In the genomic region with DNA sequence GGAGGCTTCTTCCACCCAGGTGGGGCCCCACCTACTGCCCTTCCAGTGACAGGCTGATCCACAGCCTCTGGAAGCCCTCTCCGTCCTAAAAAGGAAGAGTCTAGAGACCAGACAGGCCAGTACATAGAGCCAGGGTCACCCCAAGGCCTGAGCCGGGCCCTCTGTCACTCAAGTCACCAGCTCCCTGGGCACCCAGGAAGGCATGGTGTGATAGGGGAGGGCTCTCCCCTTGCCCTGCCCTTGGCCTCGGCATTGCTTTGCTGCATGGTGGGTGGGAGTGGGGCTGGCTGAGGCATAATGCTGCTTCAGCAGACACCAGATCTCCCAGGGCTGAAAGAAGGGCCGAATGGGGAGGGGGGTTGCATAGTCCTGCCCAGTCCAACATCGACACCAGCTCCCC, we compare ENCODE assay signal across 11 mouse cellular contexts. TPM values are rescaled to one million over a fixed set of nuclear protein-coding genes. Genes with fewer than 3 reads are reported as not detected.
DNase-seq lines count a peak whose midpoint lies in the region; ATAC-seq lines count a peak whose summit lies in the region.
"Had no signal": no experiment of that assay in that cellular context is flagged by ENCODE, and none has a peak within 500 bp of the region (broad histone marks: within the 10 kb centered on the region; RNA-seq: fewer than 3 reads in every experiment).

No protein-coding gene starts in this region.

- H3K27me3 ChIP-seq in heart, embryonic 16.5 days (ENCODE audit: control insufficient read depth, insufficient read depth, low read length): no peaks in the 10 kb centered on the region
- no peaks in the 10 kb centered on the region for H3K27me3 ChIP-seq in liver, embryonic 11.5 days (replicated peaks; ENCODE audit: control insufficient read depth, insufficient read depth, low read length)
- H3K27me3 ChIP-seq: forebrain, embryonic 15.5 days had no signal

- peak; percentile 10 for DNase-seq in cerebellum, adult 11-12 months
- no peak for DNase-seq in cerebellum, adult 9-10 months
- DNase-seq in heart, postnatal 4 days: no peak
- DNase-seq in ovary, adult 18-20 months (ENCODE audit: low spot score): peak; percentile 40
- DNase-seq in ovary, postnatal 14 days (ENCODE audit: low spot score): no peak
- DNase-seq in urinary bladder, postnatal 36 days (ENCODE audit: low spot score in 2 of 2): no peak
- DNase-seq in liver, embryonic 11.5 days (ENCODE audit: low spot score): no peak
- DNase-seq: heart, adult 11 months; kidney, postnatal 10 days had no signal

- peak overlapping the region; percentile 54; the same call in 1 of the 2 replicates for H3K9ac ChIP-seq in heart, embryonic 16.5 days (ENCODE audit: low read length)
- no peak overlapping the region for H3K9ac ChIP-seq in liver, embryonic 11.5 days (ENCODE audit: low read depth, low read length)
- H3K9ac ChIP-seq: forebrain, embryonic 15.5 days had no signal

- 63% methylated on average over 5 of the region's 5 CpGs for WGBS in heart, embryonic 16.5 days
- 83% methylated on average over 5 of the region's 5 CpGs for WGBS in liver, embryonic 11.5 days

- ATAC-seq in heart, embryonic 16.5 days (replicated peaks; ENCODE audit: extremely low read depth, insufficient read depth, low FRiP score): no peak
- ATAC-seq in liver, embryonic 11.5 days (replicated peaks; ENCODE audit: low FRiP score): no peak
- ATAC-seq: forebrain, embryonic 15.5 days had no signal

- H3K4me2 ChIP-seq in heart, embryonic 16.5 days (ENCODE audit: low read depth, low read length): no peak overlapping the region
- no peak overlapping the region for H3K4me2 ChIP-seq in liver, embryonic 11.5 days
- H3K4me2 ChIP-seq: forebrain, embryonic 15.5 days had no signal

- peaks cover 54% of the 10 kb centered on the region for H3K4me1 ChIP-seq in heart, embryonic 16.5 days (ENCODE audit: control insufficient read depth, insufficient read depth, low read length)
- H3K4me1 ChIP-seq in liver, embryonic 11.5 days (replicated peaks; ENCODE audit: control insufficient read depth, insufficient read depth, low read length): peaks cover 7% of the 10 kb centered on the region; the same call in 1 of the 2 replicates

- H3K27ac ChIP-seq in heart, embryonic 16.5 days (ENCODE audit: low read length): no peak overlapping the region
- no peak overlapping the region for H3K27ac ChIP-seq in liver, embryonic 11.5 days (ENCODE audit: low read depth, low read length)
- H3K27ac ChIP-seq: forebrain, embryonic 15.5 days had no signal

- H3K9me3 ChIP-seq in heart, embryonic 16.5 days (replicated peaks; ENCODE audit: control insufficient read depth, low read length): no peaks in the 10 kb centered on the region
- H3K9me3 ChIP-seq in liver, embryonic 11.5 days (ENCODE audit: control insufficient read depth, low read length): no peaks in the 10 kb centered on the region
- H3K9me3 ChIP-seq: forebrain, embryonic 15.5 days had no signal

- no peak overlapping the region for H3K4me3 ChIP-seq in heart, embryonic 16.5 days (ENCODE audit: low read length)
- H3K4me3 ChIP-seq in liver, embryonic 11.5 days (ENCODE audit: low read depth, low read length): no peak overlapping the region
- H3K4me3 ChIP-seq: forebrain, embryonic 15.5 days had no signal

- peaks cover 9% of the 10 kb centered on the region; the same call in 1 of the 2 replicates for H3K36me3 ChIP-seq in heart, embryonic 16.5 days (ENCODE audit: control insufficient read depth, insufficient read depth)
- peaks cover 3% of the 10 kb centered on the region; the same call in 1 of the 2 replicates for H3K36me3 ChIP-seq in liver, embryonic 11.5 days (ENCODE audit: control insufficient read depth, insufficient read depth, low read length)

RNA-seq across cellular contexts. Expression of gene Plxna1, which starts 8.3 kb away (rescaled TPM):
- 7.5 and 12.2 TPM in 2 replicates for polyA plus RNA-seq in heart, embryonic 16.5 days (2015; fragmentation: Nextera tagmentation; extraction: Ambion mirVana)
- total RNA-seq in heart, postnatal 4 days (2021): 10 to 100 TPM; 37.6 to 39.7 TPM
- polyA plus RNA-seq in liver, embryonic 11.5 days (2014; fragmentation: Nextera tagmentation; extraction: Ambion mirVana): 7.5 and 7.7 TPM in 2 replicates

Comparison
In these comparisons a context has a peak if more than half of its experiments do, and no peak if none do; other contexts are left out.
1. DNase-seq: peak in cerebellum, adult 11-12 months (single experiment) and ovary, adult 18-20 months (single experiment); none in cerebellum, adult 9-10 months (single experiment), heart, postnatal 4 days (single experiment), ovary, postnatal 14 days (single experiment), urinary bladder, postnatal 36 days (0 of 2) and liver, embryonic 11.5 days (single experiment).